Mouse (Mus musculus) kidney, postnatal 0 days (tissue): ENCODE results near the gene Tnfrsf26. TPM values are rescaled to one million over a fixed set of nuclear protein-coding genes. Genes with fewer than 3 reads are reported as not detected.

ENCODE experiments used
- ATAC-seq: fragments of 200-750 bp; cut with Nextera tagmentation; replicated peaks from 2 replicates; pipeline ENCODE4 v1.8.0; 2017; ENCODE audit warnings: low read depth, moderate number of reproducible peaks, moderate TSS enrichment, moderate library complexity; ENCODE audit not compliant: low FRiP score
- DNase-seq: peaks from one replicate; pipeline ENCODE4 v3.0.0-alpha.2; 2016; ENCODE audit warnings: low spot score
- H3K27ac ChIP-seq: fragments of 300-500 bp; sonication (generic); 2 replicates; pipeline ENCODE4 v1.5.1; 2014; ENCODE audit warnings: mild to moderate bottlenecking
- H3K27me3 ChIP-seq: fragments of 300-500 bp; sonication (generic); 2 replicates; pipeline ENCODE4 v1.6.1; 2014; ENCODE audit warnings: low read length, mixed read lengths; ENCODE audit not compliant: insufficient read depth
- H3K36me3 ChIP-seq: fragments of 300-500 bp; sonication (generic); 2 replicates; pipeline ENCODE4 v1.6.1; 2014; ENCODE audit warnings: low read length, mixed read lengths; ENCODE audit not compliant: insufficient read depth
- H3K4me1 ChIP-seq: fragments of 300-500 bp; sonication (generic); replicated peaks from 2 replicates; pipeline ENCODE4 v1.6.1; 2014; ENCODE audit warnings: antibody characterized with exemption, low read length, mixed read lengths; ENCODE audit not compliant: insufficient read depth
- H3K4me2 ChIP-seq: fragments of 300-500 bp; sonication (generic); 2 replicates; pipeline ENCODE4 v1.6.1; 2014; ENCODE audit warnings: mild to moderate bottlenecking, low read length, moderate library complexity, mixed read lengths
- H3K4me3 ChIP-seq: fragments of 300-500 bp; sonication (generic); replicated peaks from 2 replicates; pipeline ENCODE4 v1.5.1; 2014; ENCODE audit warnings: low read depth, low read length
- H3K9ac ChIP-seq: fragments of 300-500 bp; sonication (generic); 2 replicates; pipeline ENCODE4 v1.6.1; 2014; ENCODE audit warnings: low read depth, low read length
- H3K9me3 ChIP-seq: fragments of 300-500 bp; sonication (generic); replicated peaks from 2 replicates; pipeline ENCODE4 v1.6.1; 2016; ENCODE audit warnings: low read length, inconsistent platforms, mixed read lengths
- CTCF ChIP-seq: IDR thresholded peaks from 2 replicates; pipeline ENCODE4 v1.5.1; 2016; ENCODE audit warnings: antibody characterized with exemption, low read depth, mild to moderate bottlenecking, moderate library complexity
- WGBS: fragments of 180-500 bp; shearing (Covaris S2); extraction: QIAGEN DNeasy Blood & Tissue Kit; methylation state at CpG from one replicate; pipeline ENCODE4 v1.1.7; 2014; 5-methylcytosine and 5-hydroxymethylcytosine counted together
- polyA plus RNA-seq: library from polyadenylated mRNA; unstranded; fragments of >200 nt; fragmentation: Nextera tagmentation; extraction: Ambion mirVana; gene quantifications from 2 replicates; pipeline ENCODE4 v1.2.1, GENCODE M21; 2015

The Tnfrsf26 gene
- polyA plus RNA-seq, 1 experiment from 2014 or later, result 1.1 TPM

GRCm38 (mm10) chr7:143600231-143600740 is 28.2 kb downstream of the Tnfrsf26 start:
- Histone ChIP-seq H3K9me3 (no peaks in the 10 kb centered on the region), H3K9ac (0 out of 2 replicates have a peak overlapping the region, but pooled peaks have one; percentile 14), H3K36me3 (no peaks in the 10 kb centered on the region), H3K27me3 (no peaks in the 10 kb centered on the region), H3K4me2 (peak overlapping the region; percentile 70), H3K4me3 (peak overlapping the region; percentile 89), H3K4me1 (0 out of 2 replicates have a peak, but pooled peaks cover 8% of the 10 kb centered on the region), H3K27ac (0 out of 2 replicates have a peak overlapping the region, but pooled peaks have one; percentile 10)
- no peak for DNase-seq
- no peak for ATAC-seq
- TF ChIP-seq CTCF, result no peak
- 2% methylated on average over 15 of the region's 15 CpGs for WGBS

GRCm38 (mm10) chr7:143599428-143600230 is 28.9 kb downstream of the Tnfrsf26 start, which contains the start of gene Cars:
Cars (minus strand) TSS chr7:143600090.
- H3K4me2 ChIP-seq, result peak within 1 kb of the TSS; percentile 70
- H3K36me3 ChIP-seq, result no peaks in the 10 kb centered on the region
- TF ChIP-seq CTCF, result no peak
- H3K4me1 ChIP-seq, result 0 out of 2 replicates have a peak, but pooled peaks cover 8% of the 10 kb centered on the region
- ATAC-seq, result peak; percentile 99
- H3K9ac ChIP-seq, result peak within 1 kb of the TSS; percentile 90
- DNase-seq, result peak; percentile 99
- WGBS, result 1% methylated on average over 35 of the region's 35 CpGs
- H3K4me3 ChIP-seq, result peak within 1 kb of the TSS; percentile 89
- no peaks in the 10 kb centered on the region for H3K27me3 ChIP-seq
- H3K27ac ChIP-seq, result peak within 1 kb of the TSS; percentile 27; the same call in 1 of the 2 replicates
- H3K9me3 ChIP-seq, result no peaks in the 10 kb centered on the region

GRCm38 (mm10) chr7:143594865-143595264 is 33.7 kb downstream of the Tnfrsf26 start:
- Histone ChIP-seq H3K27me3 (no peaks in the 10 kb centered on the region), H3K9me3 (no peaks in the 10 kb centered on the region), H3K9ac (no peak overlapping the region), H3K36me3 (peaks cover 12% of the 10 kb centered on the region; the same call in 1 of the 2 replicates), H3K4me1 (0 out of 2 replicates have a peak, but pooled peaks cover 8% of the 10 kb centered on the region), H3K4me2 (no peak overlapping the region), H3K27ac (no peak overlapping the region), H3K4me3 (no peak overlapping the region)
- ATAC-seq (no peak), DNase-seq (no peak)
- WGBS, result 42% methylated on average over 5 of the region's 5 CpGs
- TF ChIP-seq CTCF, result no peak

- Histone ChIP-seq H3K27me3 (no peaks in the 10 kb centered on the region), H3K4me3 (no peak overlapping the region), H3K9ac (no peak overlapping the region), H3K4me1 (no peaks in the 10 kb centered on the region), H3K36me3 (peaks cover 25% of the 10 kb centered on the region), H3K27ac (no peak overlapping the region), H3K9me3 (no peaks in the 10 kb centered on the region), H3K4me2 (no peak overlapping the region)
- no peak for TF ChIP-seq CTCF
- DNase-seq, result no peak
- 91% methylated on average over 10 of the region's 10 CpGs for WGBS
- no peak for ATAC-seq
Measured at GRCm38 (mm10) chr7:143592255-143592654, 36.3 kb downstream of the Tnfrsf26 start.

- H3K27ac ChIP-seq, result no peak overlapping the region
- H3K27me3 ChIP-seq, result no peaks in the 10 kb centered on the region
- peaks cover 59% of the 10 kb centered on the region for H3K36me3 ChIP-seq
- no peaks in the 10 kb centered on the region for H3K9me3 ChIP-seq
- no peak overlapping the region for H3K9ac ChIP-seq
- no peaks in the 10 kb centered on the region for H3K4me1 ChIP-seq
- 88% methylated on average over 4 of the region's 4 CpGs for WGBS
- no peak for DNase-seq
- no peak overlapping the region for H3K4me3 ChIP-seq
- no peak for TF ChIP-seq CTCF
- no peak for ATAC-seq
- H3K4me2 ChIP-seq, result no peak overlapping the region
Measured at GRCm38 (mm10) chr7:143588006-143588405, 40.5 kb downstream of the Tnfrsf26 start.

GRCm38 (mm10) chr7:143587586-143587985 is 40.9 kb downstream of the Tnfrsf26 start:
- TF ChIP-seq CTCF, result no peak
- Histone ChIP-seq H3K4me1 (no peaks in the 10 kb centered on the region), H3K27ac (no peak overlapping the region), H3K9ac (no peak overlapping the region), H3K4me2 (no peak overlapping the region), H3K9me3 (no peaks in the 10 kb centered on the region), H3K36me3 (peaks cover 63% of the 10 kb centered on the region), H3K27me3 (no peaks in the 10 kb centered on the region), H3K4me3 (no peak overlapping the region)
- WGBS, result 97% methylated on average over 5 of the region's 5 CpGs
- ATAC-seq (no peak), DNase-seq (no peak)
